Mouse (Mus musculus) neural tube, embryonic 13.5 days (tissue): ENCODE measurements around the gene Smc2. TPM values are rescaled to one million over a fixed set of nuclear protein-coding genes. Genes with fewer than 3 reads are reported as not detected.
A peak's percentile ranks its signal among the peaks of the same experiment; 100 is the strongest.
"Not testable (repeated sequence)": the region's sequence is repeated elsewhere in the genome, so short reads cannot be mapped to it uniquely, and the experiment has no call there.

Experiments
- ATAC-seq: fragments of 200-750 bp; cut with Nextera tagmentation; 2 replicates; pipeline ENCODE4 v1.8.0; 2017; ENCODE audit warnings: low read depth, mild to moderate bottlenecking, moderate TSS enrichment, moderate library complexity
- H3K27ac ChIP-seq: fragments of 300-500 bp; sonication (generic); replicated peaks from 2 replicates; pipeline ENCODE4 v1.5.1; 2015; ENCODE audit warnings: moderate library complexity, mild to moderate bottlenecking, inconsistent platforms
- H3K27me3 ChIP-seq: fragments of 300-500 bp; sonication (generic); 2 replicates; pipeline ENCODE4 v1.6.1; 2015; ENCODE audit warnings: mild to moderate bottlenecking, inconsistent platforms
- H3K36me3 ChIP-seq: fragments of 300-500 bp; sonication (generic); 2 replicates; pipeline ENCODE4 v1.6.1; 2015; ENCODE audit warnings: mild to moderate bottlenecking, inconsistent platforms
- H3K4me1 ChIP-seq: fragments of 300-500 bp; sonication (generic); replicated peaks from 2 replicates; pipeline ENCODE4 v1.6.1; 2015; ENCODE audit warnings: inconsistent platforms
- H3K4me2 ChIP-seq: fragments of 300-500 bp; sonication (generic); 2 replicates; pipeline ENCODE4 v1.6.1; 2015; ENCODE audit warnings: inconsistent platforms, mild to moderate bottlenecking, moderate library complexity
- H3K4me3 ChIP-seq: fragments of 300-500 bp; sonication (generic); 2 replicates; pipeline ENCODE4 v1.5.1; 2015; ENCODE audit warnings: mild to moderate bottlenecking, inconsistent platforms
- H3K9ac ChIP-seq: fragments of 300-500 bp; sonication (generic); 2 replicates; pipeline ENCODE4 v1.6.1; 2015; ENCODE audit warnings: moderate library complexity, mild to moderate bottlenecking, inconsistent platforms
- H3K9me3 ChIP-seq: fragments of 300-500 bp; sonication (generic); 2 replicates; pipeline ENCODE4 v1.6.1; 2016; ENCODE audit warnings: inconsistent platforms
- WGBS: fragments of 180-500 bp; shearing (Covaris S2); methylation state at CpG from one replicate; pipeline ENCODE4 v1.1.7; 2015; 5-methylcytosine and 5-hydroxymethylcytosine counted together
- polyA plus RNA-seq: library from polyadenylated mRNA; unstranded; fragments of >200 nt; fragmentation: Nextera tagmentation; extraction: Ambion mirVana; gene quantifications from 2 replicates; pipeline ENCODE4 v1.2.1, GENCODE M21; 2015

Smc2 gene
- polyA plus RNA-seq: 52.5 and 73.3 TPM in 2 replicates

DNA sequence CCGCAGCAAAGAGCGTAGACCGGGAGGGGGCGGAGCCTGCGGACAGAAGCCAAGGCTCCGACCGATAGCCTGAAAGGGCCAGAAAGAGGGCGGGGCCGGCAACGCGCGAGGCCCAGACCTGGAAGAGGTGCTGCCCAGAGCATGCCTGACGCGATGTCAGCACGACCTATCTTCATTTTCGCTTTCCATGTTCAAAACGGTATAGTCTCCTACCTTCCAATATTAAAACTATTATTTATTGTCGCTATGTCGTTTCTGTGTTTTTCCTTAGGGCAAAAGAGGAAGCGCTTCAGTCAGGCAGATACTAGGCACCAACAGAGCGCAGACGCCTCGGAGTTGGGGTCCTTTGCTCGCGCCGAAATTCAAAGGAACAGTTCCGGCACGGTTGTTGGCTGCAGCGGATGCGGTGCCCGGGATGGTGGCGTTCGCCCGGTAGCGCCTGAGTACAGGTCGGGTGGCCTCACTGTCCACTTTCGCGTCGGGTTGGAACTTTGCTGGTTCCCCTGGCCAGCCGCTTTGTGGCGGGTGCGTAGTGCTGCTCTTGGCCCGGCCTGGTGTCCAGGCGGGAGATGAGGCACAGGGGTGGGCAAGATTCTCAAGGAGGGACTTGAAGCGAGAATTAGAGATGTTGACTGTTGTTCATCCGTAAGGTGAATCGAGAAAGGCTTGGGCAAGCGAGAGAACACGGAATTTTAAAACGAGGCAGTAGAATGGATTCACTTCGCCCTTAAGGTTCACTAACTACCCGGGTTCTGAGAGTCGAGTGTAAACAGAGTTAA, at the start of gene Smc2:
TSS of gene Smc2 (plus strand) at position 358 of the 779 bp plus-strand sequence.
- H3K36me3 ChIP-seq: peaks cover 19% of the 10 kb centered on the region

DNA sequence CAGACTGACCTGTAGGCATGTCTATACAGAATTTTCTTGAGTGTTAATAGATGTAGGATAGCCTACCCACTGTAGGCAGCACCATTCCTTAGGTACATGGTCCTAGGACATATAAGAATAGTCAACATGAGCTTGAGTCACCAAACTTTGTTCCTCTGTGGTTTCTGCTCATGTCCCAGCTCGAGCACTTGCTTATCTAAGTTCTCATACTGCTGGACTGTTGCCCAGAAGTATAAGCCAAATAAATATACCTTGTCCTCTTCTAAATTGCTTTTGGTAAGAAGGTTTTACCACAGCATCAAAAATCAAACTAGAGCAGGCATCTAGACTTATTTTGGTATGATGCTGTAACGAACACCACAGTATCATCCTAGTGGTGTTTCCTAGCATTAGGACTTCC, 27.5 kb upstream of the Smc2 start:
- no peaks in the 10 kb centered on the region for H3K9me3 ChIP-seq
- H3K36me3 ChIP-seq: no peaks in the 10 kb centered on the region
- no peak overlapping the region for H3K9ac ChIP-seq
- H3K4me1 ChIP-seq: no peaks in the 10 kb centered on the region
- 87% methylated on average over 2 of the region's 2 CpGs for WGBS
- no peak overlapping the region for H3K27ac ChIP-seq
- no peak for ATAC-seq
- no peak overlapping the region for H3K4me2 ChIP-seq
- H3K4me3 ChIP-seq: no peak overlapping the region
- H3K27me3 ChIP-seq: no peaks in the 10 kb centered on the region

More for the DNA sequence above, at the start of gene Smc2:
- Histone ChIP-seq H3K4me3 (peak within 1 kb of the TSS; percentile 58), H3K9ac (peak within 1 kb of the TSS; percentile 77), H3K9me3 (no peaks in the 10 kb centered on the region), H3K27ac (peak within 1 kb of the TSS; percentile 85), H3K4me2 (peak within 1 kb of the TSS; percentile 74), H3K4me1 (peaks cover 10% of the 10 kb centered on the region), H3K27me3 (no peaks in the 10 kb centered on the region)
- under 1% methylated on average over 53 of the region's 53 CpGs for WGBS
- ATAC-seq: peak; percentile 99

DNA sequence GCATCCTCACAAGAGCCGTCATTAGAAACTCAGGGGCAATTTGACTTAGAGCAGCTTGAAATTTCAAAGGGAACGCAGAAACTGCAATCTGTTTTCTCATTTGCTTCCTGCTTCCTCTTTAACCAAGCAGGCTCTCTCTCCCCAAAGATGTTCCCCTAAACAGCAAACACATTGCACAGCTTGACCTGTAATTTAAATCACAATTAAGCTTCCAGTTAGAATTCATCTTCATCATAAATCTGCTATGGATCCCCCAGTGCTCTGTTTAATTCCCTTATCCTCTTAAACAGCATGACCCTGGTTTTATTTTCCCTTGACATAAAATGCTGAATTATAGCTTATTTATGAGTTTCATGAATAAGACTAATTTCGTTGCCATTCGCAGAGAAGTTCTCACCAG, 15.4 kb upstream of the Smc2 start:
- no peak overlapping the region for H3K4me3 ChIP-seq
- no peak overlapping the region for H3K4me2 ChIP-seq
- H3K9ac ChIP-seq: no peak overlapping the region
- peak; percentile 84 for ATAC-seq
- no peaks in the 10 kb centered on the region for H3K36me3 ChIP-seq
- H3K27ac ChIP-seq: no peak overlapping the region
- H3K9me3 ChIP-seq: no peaks in the 10 kb centered on the region
- no peaks in the 10 kb centered on the region for H3K27me3 ChIP-seq
- 17% methylated on average over 4 of the region's 4 CpGs for WGBS
- peaks cover 7% of the 10 kb centered on the region for H3K4me1 ChIP-seq

DNA sequence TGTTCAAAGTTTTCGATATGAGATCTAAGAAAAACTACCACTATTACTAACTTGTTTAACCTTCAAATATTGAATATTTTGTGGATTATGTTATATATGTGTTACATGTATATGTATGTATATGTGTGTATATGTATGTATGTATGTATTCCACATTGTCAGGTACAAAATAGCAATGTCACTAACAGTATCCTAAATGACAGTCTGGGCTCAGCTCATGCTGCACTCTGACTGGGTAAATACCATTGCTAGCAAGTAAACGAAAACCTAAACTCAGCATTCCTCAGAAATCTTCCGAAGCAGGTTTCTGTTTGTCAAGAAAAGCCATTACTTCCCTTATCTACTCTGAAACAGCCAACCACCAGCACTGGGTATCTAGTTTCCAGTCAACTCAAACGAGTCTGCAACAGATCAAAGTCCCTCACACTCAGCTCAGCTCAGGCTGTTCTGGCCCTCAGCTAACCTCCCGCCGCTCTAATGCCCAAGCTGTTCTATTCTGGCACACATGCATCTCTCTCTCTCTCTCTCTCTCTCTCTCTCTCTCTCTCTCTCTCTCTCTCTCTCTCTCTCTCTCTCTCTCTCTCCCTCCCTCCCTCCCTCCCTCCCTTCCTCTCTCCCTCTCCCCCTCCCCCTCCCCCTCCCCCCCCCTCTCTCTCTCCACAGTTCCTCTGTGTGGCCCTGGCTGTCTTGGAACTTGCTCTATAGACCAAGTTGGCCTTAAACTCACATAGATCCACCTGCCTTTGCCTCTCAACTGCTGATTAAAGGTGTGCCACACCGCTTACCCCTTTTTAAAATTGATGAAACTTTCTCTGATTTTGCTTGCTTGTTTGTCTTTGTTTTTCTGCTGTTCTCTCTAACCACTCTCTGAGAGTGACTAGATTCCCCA, 9.5 kb upstream of the Smc2 start:
- Histone ChIP-seq H3K4me1 (no peaks in the 10 kb centered on the region), H3K27ac (no peak overlapping the region), H3K36me3 (no peaks in the 10 kb centered on the region), H3K4me3 (no peak overlapping the region), H3K9me3 (no peaks in the 10 kb centered on the region), H3K9ac (no peak overlapping the region), H3K4me2 (no peak overlapping the region), H3K27me3 (no peaks in the 10 kb centered on the region)
- WGBS: 53% methylated on average over 7 of the region's 7 CpGs
- ATAC-seq: no peak

DNA sequence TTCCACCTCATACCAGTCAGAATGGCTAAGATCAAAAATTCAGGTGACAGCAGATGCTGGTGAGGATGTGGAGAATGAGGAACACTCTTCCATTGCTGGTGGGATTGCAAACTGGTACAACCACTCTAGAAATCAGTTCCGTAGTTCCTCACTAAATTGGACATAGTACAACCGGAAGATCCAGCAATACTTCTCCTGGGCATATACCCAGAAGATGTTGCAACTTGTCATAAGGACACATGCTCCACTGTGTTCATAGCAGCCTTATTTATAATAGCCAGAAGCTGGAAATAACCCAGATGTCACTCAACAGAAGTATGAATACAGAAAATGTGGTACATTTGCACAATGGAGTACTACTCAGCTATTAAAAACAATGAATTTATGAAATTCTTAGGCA, 3.5 kb upstream of the Smc2 start:
- H3K27ac ChIP-seq, H3K9me3 ChIP-seq, H3K4me2 ChIP-seq, H3K9ac ChIP-seq, H3K36me3 ChIP-seq, H3K27me3 ChIP-seq, H3K4me1 ChIP-seq, H3K4me3 ChIP-seq, ATAC-seq: not testable (repeated sequence)
- WGBS: 96% methylated on average over 2 of the region's 2 CpGs

DNA sequence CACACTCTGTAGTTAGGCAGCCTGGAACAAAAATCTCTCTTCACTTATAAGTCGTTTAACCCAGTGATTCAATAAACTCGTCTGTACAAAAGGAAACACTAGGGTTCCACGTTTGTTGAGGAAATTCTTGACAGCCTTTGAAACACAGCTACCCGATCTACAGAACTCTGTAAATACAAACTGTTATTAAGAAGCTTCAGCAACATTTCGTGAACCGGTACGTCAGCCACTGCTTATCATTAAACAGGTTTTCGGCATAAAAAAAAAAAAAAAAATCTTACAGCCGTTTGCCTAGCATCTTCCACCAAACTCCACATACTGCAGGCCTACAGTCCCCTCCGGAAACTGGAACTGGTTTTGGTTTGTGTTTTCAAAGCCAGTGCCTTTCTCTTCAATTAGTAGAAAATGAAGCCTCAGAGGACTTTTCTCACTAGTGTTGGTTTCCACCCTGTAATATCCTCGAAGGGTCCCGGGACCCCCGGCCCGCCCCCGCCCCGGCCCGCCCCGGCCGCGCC, 615 bp upstream of the Smc2 start:
- ATAC-seq: peak; percentile 78
- H3K9me3 ChIP-seq: no peaks in the 10 kb centered on the region
- peak overlapping the region; percentile 58 for H3K4me3 ChIP-seq
- peaks cover 14% of the 10 kb centered on the region for H3K36me3 ChIP-seq
- H3K4me1 ChIP-seq: peaks cover 10% of the 10 kb centered on the region
- H3K4me2 ChIP-seq: peak overlapping the region; percentile 74
- no peaks in the 10 kb centered on the region for H3K27me3 ChIP-seq
- WGBS: under 1% methylated on average over 20 of the region's 20 CpGs
- peak overlapping the region; percentile 77 for H3K9ac ChIP-seq
- peak overlapping the region; percentile 85 for H3K27ac ChIP-seq

DNA sequence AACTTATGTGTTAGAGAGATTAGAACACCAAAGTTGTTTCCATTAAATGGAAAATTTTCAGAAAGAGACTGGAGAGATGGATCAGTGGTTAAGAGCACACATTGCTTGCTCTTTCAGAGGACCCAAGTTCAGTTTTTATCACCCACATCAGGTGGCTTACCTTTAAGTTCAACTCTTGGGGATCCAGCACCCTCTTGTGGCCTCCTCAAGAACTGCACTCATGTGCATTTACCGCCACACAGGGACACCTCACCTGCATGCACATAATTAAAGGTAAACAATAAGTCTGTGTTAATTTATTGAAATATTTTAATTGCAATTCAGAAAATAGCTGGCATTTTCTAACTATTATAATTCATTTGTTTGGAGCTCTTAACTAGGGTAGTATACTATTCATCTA, 20.7 kb downstream of the Smc2 start:
- no peak overlapping the region for H3K4me3 ChIP-seq
- H3K27me3 ChIP-seq: no peaks in the 10 kb centered on the region
- 91% methylated on average over 1 of the region's 1 CpGs for WGBS
- H3K9ac ChIP-seq: no peak overlapping the region
- H3K27ac ChIP-seq: no peak overlapping the region
- ATAC-seq: no peak
- no peak overlapping the region for H3K4me2 ChIP-seq
- peaks cover 22% of the 10 kb centered on the region for H3K36me3 ChIP-seq
- no peaks in the 10 kb centered on the region for H3K4me1 ChIP-seq
- H3K9me3 ChIP-seq: no peaks in the 10 kb centered on the region

DNA sequence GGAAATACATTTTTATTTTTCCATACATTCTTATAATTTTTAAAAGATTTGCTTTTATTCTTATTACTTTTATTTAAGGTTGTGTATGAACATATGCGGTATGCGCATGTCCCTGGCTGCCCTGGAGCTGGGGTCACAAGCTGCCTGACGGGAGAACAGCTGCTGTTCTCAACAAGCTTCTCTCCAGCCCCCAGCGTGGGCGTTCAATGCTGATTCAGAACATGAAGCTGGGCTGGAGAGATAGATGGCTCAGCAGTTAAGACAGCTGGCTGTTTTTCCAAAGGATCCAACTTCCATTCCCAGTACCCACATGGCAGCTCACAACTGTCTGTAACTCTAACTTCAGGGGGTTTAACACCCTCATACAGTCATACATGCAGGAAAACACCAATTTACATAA, 22.3 kb downstream of the Smc2 start:
- Histone ChIP-seq H3K27ac (no peak overlapping the region), H3K4me1 (no peaks in the 10 kb centered on the region), H3K36me3 (peaks cover 19% of the 10 kb centered on the region), H3K9me3 (no peaks in the 10 kb centered on the region), H3K9ac (no peak overlapping the region), H3K4me3 (no peak overlapping the region), H3K4me2 (no peak overlapping the region), H3K27me3 (no peaks in the 10 kb centered on the region)
- no peak for ATAC-seq
- WGBS: 83% methylated on average over 5 of the region's 5 CpGs

DNA sequence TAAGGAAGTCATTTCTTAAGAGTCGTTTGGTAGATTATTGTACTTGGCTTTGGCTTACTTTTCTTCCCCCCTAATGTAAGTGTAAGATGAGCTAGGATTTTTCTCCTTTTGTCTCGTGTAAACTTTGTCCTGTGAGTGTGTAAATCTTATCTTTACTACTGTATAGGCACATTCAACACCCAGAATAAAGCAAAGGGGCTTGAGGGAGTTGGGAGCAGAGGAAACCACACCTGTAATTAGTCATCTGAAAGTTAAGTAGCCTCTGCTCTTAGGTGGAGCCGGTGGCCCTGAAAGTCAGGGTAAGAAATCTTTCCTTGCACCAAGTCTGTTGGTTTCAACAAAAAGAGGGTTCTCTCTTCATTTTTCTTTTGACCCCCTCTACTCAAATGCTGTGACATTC, 34.4 kb downstream of the Smc2 start:
- Histone ChIP-seq H3K4me3 (no peak overlapping the region), H3K36me3 (peaks cover 6% of the 10 kb centered on the region), H3K9ac (no peak overlapping the region), H3K9me3 (no peaks in the 10 kb centered on the region), H3K27me3 (no peaks in the 10 kb centered on the region), H3K4me2 (no peak overlapping the region), H3K4me1 (no peaks in the 10 kb centered on the region), H3K27ac (no peak overlapping the region)
- no peak for ATAC-seq
- 90% methylated on average over 3 of the region's 3 CpGs for WGBS

DNA sequence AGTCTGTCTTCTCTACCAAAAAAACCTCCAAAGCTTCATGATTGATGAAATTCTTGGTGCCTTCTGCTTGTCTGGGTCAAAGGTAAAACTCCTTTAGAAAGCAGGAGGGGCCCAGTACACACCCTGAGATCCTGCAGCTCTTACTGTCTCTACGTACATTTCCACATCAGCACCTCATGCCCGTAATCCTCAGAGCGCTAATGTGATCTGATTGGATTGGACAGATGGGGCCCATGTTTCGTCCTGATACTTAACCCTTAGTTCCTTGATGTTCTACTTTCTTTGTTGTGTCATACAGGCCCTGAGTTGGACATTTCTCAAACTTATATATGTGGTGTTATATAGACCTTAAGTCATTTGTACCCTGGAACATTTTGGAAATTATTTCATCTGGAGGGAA, 48.4 kb downstream of the Smc2 start:
- H3K27me3 ChIP-seq: no peaks in the 10 kb centered on the region
- H3K4me2 ChIP-seq: no peak overlapping the region
- H3K4me1 ChIP-seq: no peaks in the 10 kb centered on the region
- no peak overlapping the region for H3K9ac ChIP-seq
- no peak for ATAC-seq
- H3K36me3 ChIP-seq: peaks cover 10% of the 10 kb centered on the region; the same call in 1 of the 2 replicates
- WGBS: 87% methylated on average over 4 of the region's 4 CpGs
- H3K9me3 ChIP-seq: no peaks in the 10 kb centered on the region
- H3K27ac ChIP-seq: no peak overlapping the region
- H3K4me3 ChIP-seq: no peak overlapping the region

DNA sequence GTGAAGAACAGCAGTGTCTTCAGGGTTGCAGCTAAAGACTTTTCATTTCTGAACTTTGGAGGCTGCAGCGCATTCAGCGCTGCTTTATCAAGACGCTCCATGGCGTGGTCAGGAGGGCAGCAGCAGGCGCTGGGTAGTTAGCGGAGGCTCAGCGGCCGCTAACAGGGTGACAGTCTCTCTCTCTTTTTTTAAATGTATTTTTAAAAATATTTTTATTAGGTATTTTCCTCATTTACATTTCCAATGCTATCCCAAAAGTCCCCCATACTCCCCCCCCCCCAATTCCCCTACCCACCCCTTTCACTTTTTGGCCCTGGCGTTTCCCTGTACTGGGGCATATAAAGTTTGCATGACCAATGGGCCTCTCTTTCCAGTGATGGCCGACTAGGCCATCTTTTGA, 58.1 kb downstream of the Smc2 start, which contains the start of gene Vma21-ps:
TSS of gene Vma21-ps (minus strand) at position 101 of the 400 bp plus-strand sequence.
- not testable (repeated sequence) for H3K4me3 ChIP-seq, H3K27me3 ChIP-seq, H3K36me3 ChIP-seq, ATAC-seq, H3K9ac ChIP-seq, H3K9me3 ChIP-seq, H3K4me2 ChIP-seq, H3K4me1 ChIP-seq, H3K27ac ChIP-seq
- WGBS: 98% methylated on average over 10 of the region's 10 CpGs

DNA sequence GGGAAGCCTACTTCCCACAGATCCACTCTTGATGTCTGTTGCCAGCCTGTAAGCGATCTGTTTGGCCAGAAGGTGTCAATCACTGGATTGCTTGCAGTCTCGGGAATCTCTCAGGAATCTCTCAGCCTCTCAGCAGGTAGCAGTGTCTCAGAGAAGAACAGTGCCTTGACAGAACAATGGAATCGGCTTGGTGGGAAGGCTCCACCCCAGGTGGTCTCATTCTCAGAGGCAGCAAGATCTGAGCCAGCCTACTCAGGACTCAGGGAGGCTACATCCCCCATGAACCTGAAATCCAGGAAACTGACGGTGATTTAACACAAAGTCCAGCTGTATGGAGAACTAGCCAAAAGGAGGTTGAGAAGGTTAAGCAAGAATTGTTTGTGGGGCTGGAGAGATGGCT, 78.5 kb downstream of the Smc2 start:
- no peak overlapping the region for H3K4me2 ChIP-seq
- H3K27ac ChIP-seq: no peak overlapping the region
- no peak overlapping the region for H3K9ac ChIP-seq
- no peak overlapping the region for H3K4me3 ChIP-seq
- H3K9me3 ChIP-seq: no peaks in the 10 kb centered on the region
- WGBS: 11% methylated on average over 4 of the region's 4 CpGs
- no peaks in the 10 kb centered on the region for H3K36me3 ChIP-seq
- ATAC-seq: no peak
- H3K27me3 ChIP-seq: no peaks in the 10 kb centered on the region
- no peaks in the 10 kb centered on the region for H3K4me1 ChIP-seq
